Mouse (Mus musculus) layer of hippocampus, adult 11-12 months (tissue): ENCODE measurements around the gene Terf2ip.

Source experiments
- DNase-seq: peaks from one replicate; pipeline ENCODE4 v3.0.0; 2022; ENCODE audit warnings: low spot score

The Terf2ip gene

DNA sequence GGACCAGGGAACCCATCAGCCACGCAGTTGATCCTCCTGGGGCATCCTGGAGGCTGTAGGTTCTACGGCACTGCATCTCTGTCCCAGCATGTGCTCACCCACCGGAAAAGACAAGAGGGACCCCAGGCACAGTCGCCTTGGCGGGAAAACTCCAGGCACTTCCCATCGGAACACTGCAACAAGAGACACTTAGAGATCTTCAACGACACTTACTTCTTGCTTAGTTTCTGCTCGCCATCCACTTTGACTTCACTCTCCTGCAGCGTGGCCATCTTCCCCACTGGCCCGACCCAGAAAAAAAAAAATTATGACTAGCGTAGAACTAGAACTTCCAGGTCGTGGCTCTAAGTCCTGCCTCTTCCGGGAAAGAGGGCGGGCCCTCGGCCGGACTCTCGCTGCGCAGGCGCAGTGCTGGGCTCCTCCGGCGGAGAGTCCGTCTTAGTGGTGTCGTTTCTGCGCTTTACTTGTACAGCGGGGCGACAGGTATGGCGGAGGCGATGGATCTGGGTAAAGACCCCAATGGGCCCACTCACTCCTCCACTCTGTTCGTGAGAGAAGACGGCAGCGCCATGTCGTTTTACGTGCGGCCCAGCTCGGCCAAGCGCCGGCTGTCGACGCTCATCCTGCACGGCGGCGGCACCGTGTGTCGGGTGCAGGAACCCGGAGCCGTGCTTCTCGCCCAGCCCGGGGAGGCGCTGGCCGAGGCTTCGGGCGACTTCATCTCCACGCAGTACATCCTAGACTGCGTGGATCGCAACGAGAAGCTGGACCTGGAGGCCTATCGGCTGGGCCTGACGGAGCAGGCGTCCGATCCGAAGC is at the start of gene Terf2ip, which contains the start of gene Kars:
TSS of gene Terf2ip (plus strand) at position 402 of the 819 bp plus-strand sequence.
TSS of gene Kars (minus strand) at position 327 of the 819 bp plus-strand sequence.
- peak; percentile 90 for DNase-seq

DNA sequence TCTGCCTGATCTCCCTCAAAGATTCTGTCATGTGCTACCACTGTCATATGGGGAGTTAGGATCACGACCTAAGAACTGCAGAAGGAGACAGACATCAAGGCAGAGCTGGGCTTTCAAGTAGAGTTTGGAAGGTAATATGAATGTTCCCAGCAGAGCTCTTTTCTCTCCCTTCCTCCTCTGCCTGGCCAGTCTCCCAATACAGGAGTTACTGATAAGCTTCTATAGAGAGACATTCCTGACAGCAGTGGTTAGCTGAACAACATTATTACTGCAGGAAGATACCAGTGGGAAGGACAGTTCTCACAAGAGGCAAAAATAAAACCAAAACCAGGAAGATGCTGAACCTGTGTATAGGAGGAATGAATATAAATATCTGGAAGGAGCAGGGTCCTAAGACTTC is 48.6 kb upstream of the Terf2ip start:
- no peak for DNase-seq

DNA sequence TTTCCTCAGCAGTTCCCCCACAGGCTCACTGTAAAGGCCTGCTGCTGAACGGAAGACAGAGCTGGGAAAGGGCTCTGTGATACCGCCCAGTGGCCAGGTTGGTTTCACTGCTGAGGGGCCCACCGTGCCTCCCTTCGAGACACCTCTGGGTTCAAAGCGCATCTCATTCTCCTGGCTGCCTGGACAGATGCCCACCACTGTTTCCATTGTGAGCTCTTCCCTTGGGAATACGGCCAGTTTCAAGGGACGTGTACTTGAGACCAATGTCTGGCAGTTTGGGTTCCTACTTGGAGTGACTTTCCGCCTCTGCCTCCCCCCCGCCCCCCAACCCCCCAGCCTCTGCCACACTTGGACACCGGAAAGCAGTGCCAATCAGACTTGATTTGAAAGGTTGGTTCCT is 48.1 kb upstream of the Terf2ip start:
- DNase-seq, result no peak

DNA sequence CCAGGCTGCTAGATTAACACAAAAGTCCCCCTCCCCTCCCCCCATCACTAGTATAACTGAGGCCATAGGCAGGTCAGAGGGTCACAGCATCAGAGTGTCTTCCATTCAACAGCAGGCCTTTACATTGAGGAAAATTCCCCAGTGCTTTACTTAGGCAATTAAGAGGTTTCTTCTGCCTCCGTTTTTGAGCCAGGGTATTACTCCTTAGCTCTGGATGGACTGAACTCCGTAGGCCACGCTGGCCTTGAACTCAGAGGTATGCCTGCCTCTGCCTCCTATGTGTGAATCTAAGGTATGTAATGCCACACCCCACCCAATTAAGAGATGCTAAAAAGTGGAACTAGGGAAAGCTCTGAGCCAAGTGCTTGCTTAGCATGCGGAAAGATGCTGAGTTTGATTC is 47.7 kb upstream of the Terf2ip start:
- DNase-seq, result no peak

DNA sequence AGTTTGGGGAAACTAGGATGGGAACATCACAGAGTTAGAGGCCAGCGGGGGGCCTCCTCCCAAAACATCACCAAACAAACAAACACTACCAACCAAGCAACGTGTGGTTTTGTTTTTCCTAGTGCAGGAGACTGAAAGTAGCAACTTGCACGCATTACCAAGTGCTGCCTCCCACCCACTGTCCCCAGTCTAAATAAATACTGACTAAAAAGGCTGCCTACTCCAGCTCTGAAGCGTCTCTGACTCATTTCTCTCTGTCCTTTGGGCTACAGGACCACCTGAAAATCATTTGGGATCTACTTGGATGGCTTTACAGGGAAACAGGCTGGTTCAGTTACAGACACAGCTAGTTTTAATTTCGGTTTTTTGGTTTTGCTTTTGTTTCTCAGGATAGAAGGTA is 46.8 kb upstream of the Terf2ip start:
- DNase-seq, result no peak

DNA sequence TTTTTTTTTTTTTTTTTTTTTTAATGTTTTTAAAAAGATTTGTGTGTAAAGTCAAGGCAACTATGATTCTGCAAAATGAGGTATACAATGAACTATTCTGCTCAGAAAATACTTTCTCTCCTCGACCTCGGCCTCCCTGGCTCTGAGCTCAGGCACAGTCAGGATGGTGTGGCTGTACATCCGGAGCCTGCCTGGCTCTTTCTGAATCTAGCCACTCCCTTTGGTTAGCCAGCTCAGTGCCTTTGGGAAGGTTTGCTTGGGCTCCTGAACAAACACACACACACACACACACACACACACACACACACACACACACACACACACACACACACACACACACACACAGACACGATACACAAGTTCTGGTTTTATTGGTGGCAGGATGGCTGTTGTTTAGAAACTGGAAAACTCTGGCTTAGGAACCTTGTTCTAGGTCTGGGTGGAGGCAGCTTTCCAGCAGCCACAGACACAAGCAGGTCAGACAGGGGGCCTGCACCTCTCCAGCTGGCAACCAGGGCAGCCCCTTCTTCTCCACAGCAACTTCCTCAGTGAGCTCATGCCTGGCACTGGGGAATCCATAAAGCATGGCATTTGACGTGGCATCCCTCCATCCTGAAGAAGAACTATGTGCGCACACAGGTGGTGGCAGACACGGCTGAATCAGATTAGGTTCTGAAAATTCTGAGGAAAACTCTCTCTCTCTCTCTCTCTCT is 46.2 kb upstream of the Terf2ip start:
- no peak for DNase-seq

DNA sequence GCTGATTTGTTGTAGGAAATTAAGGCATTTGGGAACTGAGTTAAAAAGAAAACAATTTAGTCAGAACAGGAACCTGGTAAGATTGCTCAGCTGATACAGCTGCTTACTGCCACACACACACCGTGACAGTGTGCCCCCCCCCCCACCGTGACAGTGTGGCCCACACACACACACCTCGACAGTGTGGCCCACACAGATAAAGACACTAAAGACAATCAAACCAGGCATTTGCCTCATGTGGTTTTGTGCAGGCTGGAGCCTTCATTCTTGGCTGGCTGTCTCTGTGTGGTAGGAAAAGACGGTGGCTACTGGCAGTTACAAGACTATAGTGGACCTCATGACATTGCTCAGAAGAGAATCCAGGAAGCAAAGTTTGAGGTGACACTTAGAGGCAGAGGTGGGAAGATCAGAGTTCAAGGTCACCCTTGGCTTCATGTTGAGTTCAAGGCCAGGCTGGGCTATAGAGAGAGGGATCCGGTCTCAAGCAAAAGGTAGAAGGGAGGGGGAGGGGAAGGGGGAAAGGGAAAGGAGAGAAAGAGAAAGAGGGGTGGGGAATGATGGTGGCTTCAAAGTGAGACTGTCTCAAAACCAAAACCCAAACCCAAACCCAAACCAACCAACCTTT is 43.8 kb upstream of the Terf2ip start:
- DNase-seq, result no peak

DNA sequence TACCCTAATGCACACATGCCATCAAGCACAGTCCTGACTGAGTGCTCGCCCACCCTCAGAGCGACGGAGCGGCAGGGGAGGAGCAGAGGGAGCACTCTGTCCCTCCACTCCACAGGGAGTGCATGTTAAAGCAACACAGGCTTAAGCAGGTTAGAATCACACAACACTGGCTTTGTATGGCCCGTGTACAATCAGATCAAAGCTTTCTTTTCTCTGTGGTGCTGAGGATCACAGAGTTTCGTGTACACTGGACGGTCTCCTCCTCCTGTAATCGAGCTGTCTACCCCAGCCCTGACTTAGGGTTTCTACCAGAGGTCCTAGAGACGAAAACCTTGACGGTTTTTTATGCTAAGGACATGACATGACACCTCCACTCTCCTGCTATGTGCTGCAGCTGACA is 42.7 kb upstream of the Terf2ip start:
- DNase-seq, result no peak

DNA sequence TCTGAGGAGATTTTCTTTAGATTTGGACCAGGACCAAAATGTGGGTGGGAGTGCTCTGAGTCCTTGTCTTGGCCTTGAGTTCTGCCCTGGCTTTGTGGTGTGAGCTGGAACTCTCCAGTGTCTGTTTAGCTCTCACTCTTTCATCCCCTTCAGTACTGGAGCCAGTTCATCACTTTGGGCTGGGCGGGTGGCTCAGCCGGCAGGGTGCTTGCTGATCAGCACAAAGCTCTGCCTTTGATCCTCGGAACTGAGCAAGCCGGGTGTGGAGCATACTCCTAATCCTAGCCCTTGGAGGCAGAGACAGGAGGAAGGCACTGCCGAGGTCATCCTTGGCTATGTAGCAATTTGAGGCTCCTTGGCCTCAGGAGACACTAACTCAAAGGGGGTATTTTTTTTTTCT is 42.2 kb upstream of the Terf2ip start:
- no peak for DNase-seq

DNA sequence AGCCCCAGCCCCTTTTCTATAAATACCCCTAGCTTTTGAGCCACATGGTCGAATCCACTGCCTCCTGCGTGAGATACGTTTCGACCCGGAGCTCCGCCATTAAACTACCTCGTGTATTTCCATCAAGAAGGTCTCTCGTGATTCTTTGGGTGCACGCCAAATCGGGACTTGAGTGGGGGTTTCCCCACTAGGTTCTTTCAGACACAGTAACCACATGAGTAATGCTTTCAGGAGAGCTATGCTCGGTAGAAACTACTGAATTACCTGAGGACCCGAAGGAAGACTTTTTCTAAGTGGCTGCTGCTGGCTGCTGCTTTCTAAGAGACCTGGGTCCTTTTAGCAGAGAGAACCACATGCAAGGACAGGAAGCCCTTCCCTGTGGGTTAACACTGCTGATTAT is 37.1 kb upstream of the Terf2ip start:
- DNase-seq, result no peak

DNA sequence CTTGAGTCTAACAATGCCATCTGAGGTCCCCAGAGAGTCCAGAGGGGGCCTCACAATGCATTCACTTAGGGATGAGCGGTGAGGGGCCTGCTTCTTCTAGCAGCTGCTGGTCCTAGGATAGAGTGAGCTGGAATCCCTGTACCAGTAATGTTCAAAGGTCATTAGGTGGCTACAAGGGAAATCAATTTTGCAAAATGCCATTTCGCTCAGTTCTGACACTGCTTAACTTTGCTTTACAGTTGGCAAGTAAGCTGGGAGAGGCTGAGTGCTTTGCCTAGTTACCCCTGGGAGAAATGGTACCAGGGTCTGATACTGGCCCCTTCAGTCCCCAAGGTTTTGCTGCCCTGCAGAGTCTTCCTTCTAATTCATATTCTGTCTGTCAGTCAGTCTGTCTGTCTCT is 35.5 kb upstream of the Terf2ip start:
- no peak for DNase-seq

DNA sequence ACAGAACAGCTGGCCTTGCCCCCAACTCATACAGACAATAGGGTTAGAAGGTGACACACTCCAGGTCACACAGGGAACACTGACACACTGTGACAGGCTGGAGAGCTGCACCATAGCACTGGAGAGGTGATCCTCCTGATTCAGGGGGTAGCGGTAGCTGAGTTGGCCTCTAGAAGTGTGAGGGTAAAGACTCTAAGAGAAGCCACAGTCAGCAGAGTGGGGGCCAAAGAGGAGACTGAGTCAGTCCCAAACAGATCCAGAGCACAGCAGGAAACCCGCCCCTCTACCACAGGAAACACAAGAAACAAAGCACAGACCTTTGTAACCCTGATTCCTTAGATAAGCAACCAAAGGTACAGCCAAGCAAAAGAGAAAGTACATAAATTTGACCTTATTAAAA is 34.9 kb upstream of the Terf2ip start:
- DNase-seq, result no peak

DNA sequence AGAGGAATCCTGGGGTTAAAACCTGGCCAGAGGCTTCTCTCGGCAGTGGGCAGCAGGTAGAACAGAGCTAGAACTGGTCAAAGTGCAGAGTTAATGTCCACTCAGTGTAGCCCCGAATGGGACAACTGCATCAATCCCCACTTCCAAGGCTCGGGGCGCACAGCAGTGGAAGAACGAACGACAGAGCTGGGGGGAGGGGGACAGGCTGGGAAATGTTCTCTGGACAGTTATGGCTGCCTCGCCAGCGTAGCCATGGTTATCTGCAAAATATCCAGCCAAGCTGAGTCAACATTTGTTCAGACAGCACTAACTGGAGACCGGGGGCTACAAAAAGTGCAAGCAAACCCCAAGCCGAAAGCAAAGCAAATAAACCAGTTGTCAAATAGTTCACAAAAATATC is 33.1 kb upstream of the Terf2ip start:
- DNase-seq, result no peak

DNA sequence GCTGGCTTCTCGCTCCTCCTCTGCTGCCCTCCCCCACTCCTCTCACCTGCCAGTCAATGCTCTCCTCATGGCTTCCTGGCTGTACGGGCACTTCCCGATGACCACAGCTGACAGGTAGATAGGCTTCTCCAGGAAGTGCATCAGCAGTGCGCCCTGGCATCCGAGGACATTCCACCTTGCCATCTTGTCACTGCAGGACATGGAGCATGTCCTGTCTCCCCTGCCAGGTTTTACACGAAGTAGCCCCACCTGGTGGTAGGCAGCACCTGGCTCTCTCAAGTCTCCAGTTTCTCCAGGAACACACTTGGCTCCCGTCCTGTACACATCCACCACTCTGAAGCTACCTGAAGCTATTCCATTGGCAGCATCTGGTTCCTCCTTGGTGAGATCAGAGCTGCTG is 29.1 kb upstream of the Terf2ip start:
- no peak for DNase-seq

DNA sequence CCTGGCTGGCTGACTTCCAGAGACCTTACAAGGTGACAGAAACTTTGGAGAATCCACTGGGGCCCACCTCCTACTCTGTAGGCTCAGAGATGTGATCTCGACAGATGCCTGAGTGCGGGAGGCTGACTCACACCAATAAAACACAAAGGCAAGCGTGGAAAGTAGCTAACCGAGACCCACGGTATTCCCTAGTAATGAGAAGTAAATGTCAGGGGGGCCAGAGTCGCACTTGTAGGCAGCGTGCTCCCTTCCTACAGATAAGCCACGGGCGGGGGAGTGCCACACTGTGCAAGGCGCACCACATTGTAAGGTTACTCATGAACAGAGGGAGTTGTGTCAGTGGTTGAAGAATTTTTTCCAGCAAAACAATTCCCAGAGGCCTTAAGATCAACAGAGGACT is 26.7 kb upstream of the Terf2ip start:
- no peak for DNase-seq

DNA sequence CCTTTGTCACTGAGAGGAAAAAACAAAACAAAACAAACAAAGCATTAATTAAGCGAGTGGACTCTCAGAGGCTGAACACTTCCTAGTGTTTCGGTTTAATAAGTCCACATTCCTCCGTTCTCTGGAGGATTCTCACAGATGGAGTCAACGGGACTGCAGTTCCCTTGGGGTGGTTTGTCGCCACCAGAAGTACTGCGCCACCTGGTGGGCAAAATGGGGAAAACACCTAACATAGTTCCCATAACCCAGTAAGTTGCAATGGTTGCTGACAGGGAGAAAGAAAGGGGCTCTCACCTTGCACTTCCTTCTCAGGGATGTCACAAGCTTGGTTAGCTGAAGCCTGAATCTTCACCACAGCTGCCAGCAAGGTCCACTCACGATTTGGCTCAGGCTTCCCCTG is 21.3 kb upstream of the Terf2ip start:
- DNase-seq, result peak; percentile 83

DNA sequence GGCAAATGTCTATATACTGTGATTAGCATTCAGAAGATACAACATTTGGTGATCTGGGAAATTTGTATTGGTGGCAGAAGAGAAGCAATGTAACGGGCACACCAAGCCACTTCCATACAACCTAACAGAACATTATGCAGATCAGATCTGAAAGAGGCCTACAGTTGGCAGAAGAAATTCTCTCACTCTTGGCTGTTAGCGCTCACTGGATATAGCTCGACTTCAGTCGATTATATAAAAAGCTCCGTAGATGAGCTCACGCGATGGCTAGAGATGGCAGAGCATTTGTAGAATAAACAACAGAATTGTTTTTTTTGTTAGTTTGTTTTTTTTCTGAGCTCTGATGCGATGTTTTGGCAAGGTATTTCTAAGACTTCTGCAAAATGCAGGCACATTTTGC is 19.9 kb upstream of the Terf2ip start:
- no peak for DNase-seq

DNA sequence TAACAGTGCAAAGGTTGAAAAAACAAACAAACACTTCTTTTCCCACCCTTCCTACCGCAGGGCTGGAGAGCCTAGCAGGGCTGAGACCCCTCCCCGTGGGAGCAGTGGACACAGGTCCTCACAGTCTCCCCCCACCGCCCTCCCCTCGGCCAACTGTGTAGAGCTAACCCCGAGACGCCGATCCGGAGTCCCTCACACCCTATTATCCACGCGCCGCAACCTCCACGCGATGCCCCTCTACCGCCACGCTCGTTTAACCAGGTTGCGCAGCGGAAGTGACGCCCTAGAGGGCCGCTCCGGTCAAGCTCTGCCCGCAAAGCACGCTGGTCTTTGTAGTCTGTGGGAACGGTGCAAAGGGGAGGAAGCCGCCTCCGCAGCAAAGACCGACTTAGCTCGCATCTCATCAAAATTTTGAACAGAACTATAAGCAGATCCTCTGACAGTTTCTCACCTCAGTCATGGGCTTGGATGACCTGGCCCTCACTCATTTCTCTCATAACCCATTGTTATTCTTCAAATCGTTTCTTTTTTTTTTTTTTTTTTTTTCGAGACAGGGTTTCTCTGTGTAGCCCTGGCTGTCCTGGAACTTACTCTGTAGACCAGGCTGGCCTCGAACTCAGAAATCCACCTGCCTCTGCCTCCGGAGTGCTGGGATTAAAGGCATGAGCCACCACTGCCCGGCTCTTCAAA is 19.0 kb upstream of the Terf2ip start, which contains the start of gene Adat1:
TSS of gene Adat1 (minus strand) at position 290 of the 690 bp plus-strand sequence.
- DNase-seq, result peak; percentile 88

DNA sequence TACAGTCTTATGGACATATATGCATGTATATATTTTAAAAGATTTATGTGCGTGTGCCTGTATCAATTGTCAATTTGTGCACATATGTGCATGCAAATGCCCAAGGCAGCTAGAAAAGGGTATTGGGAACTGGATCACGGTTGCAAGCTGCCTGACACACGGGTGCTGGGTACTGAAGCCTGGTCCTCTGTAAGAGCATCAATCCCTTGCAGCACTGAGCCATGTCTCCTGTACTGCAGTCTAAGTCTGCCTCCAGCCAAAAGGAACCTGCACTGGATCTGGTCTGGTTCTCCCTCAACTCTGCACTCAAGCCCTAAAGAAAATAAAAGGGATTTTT is 18.5 kb upstream of the Terf2ip start:
- DNase-seq, result no peak

DNA sequence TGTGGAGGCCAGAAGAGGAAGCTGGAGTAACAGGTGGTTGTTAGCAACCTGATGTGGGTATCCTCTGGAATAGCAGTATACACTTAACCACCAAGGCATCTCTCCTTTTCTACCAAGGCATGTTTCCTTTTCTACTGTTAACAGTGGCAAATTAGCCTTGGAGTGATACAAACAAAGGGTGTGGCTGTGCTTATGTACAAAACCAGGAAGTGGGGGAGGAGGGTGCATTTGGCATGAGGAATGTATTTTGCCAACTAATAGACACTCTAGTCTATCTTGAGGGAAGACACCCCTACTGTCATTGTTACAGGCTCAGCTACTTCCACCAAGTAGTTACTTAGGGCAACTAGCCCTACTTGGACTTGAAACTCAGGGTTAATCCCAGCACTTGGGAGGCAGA is 6.4 kb upstream of the Terf2ip start:
- DNase-seq, result no peak

DNA sequence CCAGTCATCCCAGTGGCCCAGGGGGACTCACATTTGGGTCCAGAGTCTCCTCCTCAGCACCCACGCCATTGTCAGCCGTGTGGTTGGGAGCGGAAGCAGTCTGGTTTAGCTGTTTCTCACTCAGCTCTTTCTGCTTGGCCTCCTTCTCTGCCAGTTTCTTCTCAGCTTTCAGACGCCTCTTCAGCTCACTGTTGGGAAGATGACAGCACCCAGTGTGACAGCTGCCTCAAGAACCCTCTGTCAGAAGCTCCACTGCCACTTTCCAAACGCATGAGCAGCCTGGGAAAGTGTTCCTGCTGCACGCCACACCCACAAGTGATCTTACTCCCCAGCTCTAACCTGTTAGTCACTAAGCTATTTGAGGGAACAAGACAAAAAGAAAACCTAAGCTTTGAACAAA is 5.6 kb upstream of the Terf2ip start:
- no peak for DNase-seq

DNA sequence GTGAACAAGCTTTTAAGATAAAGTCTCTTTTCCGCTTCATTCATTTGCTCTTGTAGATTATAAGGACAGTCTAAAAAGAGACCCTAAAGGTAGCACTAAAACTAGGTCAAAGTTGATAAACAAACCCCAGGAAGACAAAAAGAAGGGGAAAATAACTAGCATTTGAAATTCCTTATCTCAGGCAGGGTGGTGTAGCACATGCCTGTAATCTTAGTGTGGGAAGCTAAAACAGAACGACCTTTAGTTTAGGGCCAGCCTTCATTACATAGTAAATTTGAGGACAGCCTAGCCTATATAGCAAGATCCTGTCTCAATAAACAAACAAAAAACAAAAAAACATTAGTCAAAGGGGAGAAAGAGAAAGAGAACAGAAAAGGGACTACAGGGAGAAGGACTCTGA is 3.5 kb upstream of the Terf2ip start:
- DNase-seq, result no peak

DNA sequence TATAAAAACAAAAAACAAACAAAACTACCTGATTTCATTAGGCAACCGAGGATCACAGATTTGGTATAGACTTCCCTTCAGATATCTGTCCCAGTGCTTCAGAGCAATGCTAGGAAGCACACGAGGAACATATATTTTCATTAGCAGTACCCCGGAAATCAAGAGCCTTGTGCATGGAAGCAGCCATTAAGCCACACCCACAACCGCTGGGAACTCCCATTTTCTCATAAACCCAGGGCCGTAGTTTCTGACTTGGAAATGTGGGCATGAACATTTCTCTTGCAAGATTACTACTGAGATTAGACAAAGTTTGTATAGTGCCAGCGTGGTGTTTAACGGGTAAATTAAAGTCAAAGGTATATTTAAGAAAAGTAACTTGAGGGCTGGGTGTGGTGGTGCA is 1.6 kb upstream of the Terf2ip start:
- no peak for DNase-seq
